Mouse (Mus musculus): Measurements from ENCODE around the gene Fmnl2. TPM values are rescaled to one million over a fixed set of nuclear protein-coding genes. Genes with fewer than 3 reads are reported as not detected.

Gene Fmnl2
- polyA plus RNA-seq, 1 experiment = 0.77 TPM

DNA sequence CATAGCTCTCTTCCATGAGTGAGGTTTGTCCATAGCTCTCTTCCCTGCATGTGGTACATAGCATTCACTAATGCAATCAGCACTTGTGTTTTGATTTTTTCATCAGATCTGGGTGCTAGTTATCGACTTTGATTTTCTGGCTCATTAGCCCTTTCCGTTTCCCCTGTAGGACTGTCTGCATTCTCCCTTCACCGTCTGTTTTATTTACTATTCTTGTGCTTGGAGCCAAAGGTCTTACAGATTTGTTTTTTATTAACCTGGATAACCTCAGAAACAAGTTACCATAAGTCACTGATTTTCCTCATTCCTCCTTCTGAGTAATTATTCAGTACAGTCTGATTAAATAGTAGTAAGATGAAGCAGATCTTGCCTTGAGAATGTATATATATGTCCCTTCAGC is 44.8 kb downstream of the Fmnl2 start:
- DNase-seq (ENCODE audit: low read depth, low spot score) = no peak

DNA sequence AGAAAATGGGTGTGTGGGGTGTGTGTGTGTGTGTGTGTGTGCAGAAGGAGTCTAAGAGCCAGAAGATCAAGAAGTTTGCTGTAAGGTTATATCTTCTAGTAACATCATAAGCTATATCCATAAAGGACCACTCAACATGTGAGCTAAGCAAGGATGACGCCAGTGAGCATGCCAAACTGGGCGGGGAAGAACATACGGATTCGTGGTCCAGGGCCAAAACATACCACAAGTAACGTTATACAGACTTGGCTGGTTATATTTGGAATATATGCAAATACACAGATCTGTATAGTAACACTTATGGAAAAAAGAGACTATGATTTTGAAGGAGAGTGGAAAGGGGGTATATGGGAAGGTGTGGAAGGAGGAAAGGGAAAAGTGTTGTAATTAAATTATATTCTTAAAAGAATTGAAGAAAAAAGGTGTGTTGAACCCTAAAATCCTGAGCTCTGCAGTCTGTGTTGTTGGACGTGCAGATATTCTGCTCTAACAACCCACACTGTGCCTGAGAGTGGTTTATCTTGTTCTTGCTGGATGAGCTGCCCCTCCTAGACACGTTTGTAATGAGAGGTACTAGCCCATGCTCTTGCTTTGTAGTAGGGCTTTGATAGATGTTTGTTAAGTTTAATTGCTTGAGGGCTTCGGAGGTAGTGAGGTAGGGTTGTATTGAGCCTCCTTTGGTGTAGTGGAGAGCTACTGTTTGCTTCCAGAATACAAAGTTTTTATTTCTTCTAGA is 45.7 kb downstream of the Fmnl2 start:
- DNase-seq (ENCODE audit: low read depth, low spot score) = no peak
- WGBS = 44% methylated on average over 8 of the region's 8 CpGs

More for the DNA sequence above, 44.8 kb downstream of the Fmnl2 start:
- WGBS = 48% methylated on average over 3 of the region's 3 CpGs

DNA sequence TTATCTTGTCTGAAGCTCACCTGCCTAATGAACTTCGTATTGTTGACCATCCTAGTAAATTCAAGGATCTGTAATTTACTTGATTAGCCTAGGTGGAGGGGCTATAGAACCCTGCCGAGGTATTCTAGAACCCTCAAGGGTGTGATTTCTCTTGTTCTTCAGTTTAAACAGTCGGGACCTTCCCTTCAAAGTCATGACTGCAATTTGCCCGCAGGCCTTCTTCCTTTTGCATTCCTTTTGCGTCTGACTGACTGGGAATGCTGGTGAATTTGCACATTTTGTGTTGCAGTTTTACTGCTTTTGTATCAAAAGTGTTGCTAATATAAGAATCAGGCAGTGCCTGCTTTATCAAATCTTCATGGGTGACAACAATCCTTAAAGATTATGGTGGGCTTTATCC is 46.9 kb downstream of the Fmnl2 start:
- WGBS = 65% methylated on average over 5 of the region's 5 CpGs
- no peak for DNase-seq (ENCODE audit: low read depth, low spot score)

DNA sequence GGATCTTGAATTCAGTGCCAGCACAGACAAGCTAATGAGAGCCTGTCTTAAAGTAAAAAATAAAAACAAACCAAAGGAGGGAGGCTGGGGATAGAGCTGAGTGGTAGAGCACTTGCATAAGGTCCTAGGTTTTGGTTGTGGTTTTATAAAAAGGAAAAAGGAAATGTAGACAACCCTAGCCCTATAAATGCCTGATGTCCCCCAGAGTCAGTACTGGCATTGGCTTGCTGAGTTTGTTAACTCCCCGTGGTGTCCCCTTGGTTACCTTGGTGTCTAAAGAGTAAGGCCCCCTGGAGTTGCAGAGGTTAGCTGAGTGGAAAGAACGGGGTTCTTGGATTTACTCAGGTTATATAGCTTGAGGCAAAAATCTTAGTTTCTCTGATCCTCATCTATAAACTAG is 55.7 kb downstream of the Fmnl2 start:
- WGBS = 68% methylated on average over 2 of the region's 2 CpGs
- DNase-seq (ENCODE audit: low read depth, low spot score) = no peak

DNA sequence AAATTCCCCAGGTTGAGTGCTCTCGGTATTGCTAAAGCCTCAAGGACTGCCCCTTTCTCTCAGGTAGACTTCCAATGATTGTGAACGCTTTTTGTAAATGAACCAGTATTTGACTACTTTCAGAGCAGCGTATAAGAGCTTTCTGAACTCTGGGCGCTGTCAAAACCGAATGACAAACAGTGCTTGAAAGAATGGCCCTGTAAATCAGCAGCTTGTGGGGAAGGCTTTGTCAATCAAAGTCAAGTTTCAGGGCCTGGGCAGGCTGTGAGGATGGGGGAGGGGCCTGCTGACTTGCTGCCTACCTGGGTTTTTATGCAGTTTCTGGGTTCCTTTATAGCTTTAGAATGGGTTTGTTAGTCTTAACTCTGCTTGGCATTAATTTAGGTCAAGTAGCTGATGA is 56.1 kb downstream of the Fmnl2 start:
- no peak for DNase-seq (ENCODE audit: low read depth, low spot score)
- 64% methylated on average over 5 of the region's 5 CpGs for WGBS

DNA sequence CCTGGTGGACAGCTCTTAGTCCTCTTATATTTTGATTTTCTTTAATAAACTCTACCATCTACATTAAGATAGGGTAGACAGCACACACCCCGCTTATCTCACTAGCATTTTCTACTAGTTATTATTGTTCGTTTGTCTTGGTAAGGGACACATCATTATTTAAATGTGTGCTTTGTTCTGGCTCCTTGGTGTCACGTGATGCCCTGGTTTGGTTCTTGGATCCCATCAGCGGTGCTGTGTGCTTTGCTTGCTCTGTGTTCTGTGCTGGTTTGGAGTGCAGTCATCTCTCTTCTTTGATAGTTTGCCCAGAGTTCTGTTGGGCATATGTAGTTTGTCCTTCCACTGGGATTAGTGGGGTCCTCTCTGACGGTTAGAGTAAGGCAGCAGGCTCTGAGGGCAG is 57.9 kb downstream of the Fmnl2 start:
- 84% methylated on average over 5 of the region's 5 CpGs for WGBS
- no peak for DNase-seq (ENCODE audit: low read depth, low spot score)

DNA sequence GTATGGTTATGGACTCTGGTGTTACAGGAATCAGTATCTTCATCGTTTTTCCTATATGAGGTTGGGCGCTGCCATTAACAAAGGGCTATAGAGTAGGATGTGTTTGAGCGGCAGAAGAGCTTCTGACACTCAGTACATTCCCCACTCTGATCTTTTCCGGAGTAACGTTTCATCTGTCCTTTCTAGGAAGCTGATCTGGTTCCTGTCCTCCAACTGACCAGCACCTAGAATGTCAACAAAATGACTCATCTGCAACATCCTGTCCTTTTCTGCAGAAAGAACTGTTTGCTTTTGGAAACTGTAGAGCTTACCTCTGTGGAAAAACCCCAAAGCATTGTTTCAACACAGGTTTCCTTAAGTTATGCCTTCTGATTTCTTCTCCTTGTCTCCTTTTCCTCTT is 60.4 kb downstream of the Fmnl2 start:
- DNase-seq (ENCODE audit: low read depth, low spot score) = no peak
- 59% methylated on average over 5 of the region's 5 CpGs for WGBS

DNA sequence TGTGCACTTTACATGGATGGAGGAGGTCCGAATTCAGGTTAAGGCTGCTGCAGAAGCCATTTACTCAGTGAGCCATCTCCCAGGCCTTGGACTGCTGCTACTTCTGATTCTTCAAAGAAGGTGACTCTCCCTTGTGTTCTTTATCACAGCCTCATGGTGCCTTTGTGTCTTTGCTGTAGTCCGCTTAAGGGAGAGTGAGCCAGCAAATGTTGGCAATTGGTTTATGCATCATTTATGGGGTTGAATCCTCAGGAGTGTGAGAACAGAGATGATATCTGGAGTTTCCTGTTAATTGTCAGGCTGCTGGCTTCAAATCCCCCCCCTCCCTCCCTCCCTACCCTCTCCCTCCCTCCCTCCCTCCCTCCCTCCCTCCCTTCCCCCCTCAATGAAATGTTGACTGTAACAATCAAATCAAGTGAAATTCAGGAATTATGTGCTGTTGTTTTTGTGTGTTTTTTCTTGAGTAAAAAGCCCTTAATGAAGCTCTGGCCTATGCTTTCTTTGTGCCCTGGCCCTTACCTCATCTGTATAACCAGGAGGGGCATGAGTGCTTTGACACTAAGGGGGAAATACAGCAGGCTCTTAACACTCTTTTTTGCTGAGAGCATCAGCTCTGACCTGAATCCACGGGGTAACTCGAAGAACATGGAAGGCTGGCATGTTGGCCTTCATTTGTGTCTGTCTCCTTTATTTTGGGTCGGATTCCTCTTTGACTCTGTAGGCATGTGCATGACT is 63.2 kb downstream of the Fmnl2 start:
- WGBS = 91% methylated on average over 5 of the region's 5 CpGs
- no peak for DNase-seq (ENCODE audit: low read depth, low spot score)

DNA sequence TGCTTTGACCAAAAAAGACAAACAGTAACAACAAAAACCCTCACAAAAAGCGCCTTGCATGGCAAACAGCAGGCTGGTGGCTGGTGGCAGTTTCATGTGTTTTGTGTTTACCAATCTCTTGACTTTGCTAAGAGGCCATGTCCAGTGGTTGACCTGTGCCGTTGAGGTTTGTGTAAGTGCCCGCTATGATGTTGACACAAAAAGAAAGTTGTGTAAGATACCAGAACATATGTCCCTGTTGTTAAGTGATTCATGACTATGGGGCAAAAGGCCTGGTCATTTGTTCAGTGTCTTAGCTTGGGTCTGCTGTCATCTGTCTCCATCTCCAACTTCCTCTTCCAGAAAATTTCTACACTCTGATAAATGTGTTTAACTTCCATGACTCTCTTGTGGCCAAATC is 67.4 kb downstream of the Fmnl2 start:
- DNase-seq (ENCODE audit: low read depth, low spot score) = no peak
- 72% methylated on average over 3 of the region's 3 CpGs for WGBS

DNA sequence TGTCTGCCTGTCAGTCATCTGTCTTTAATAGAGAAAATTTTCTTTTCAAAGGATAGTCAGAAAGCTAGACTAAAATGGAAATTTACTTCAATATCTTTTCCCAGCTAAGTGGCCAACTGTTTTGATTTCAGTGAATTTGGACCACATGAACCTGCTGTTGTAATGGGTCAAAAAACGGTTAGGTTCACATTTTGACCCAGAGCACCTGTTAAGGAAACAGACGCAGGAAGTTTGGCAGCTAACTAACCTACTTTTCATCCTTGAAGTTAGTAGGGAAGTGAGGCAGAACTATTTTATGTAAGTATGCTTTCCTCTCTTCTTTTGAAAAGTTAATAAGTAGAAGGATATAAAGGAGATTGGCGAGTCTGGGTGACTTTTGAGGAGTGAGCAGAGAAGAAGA is 69.7 kb downstream of the Fmnl2 start:
- DNase-seq (ENCODE audit: low read depth, low spot score) = no peak
- 19% methylated on average over 3 of the region's 3 CpGs for WGBS

DNA sequence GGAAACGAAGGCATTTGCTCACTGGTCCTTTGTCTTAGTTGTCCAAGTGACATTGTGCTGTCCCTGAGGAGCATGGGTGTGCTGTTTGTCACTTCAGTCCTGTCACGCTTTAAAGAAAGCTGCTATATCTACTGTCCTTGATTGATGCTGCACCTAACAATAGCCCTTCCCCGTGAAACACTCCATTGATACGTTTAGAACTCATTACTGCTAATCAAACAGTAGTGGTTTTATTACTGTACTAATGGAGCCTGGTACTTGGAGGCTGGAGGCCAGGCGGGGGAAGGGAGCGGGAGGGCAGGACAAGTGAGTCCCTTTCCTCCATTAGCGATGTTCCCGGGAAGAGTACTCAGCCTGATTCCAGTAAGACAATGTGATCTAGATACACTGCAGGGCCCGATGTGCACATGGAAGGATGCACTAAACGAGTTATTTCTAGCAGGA is 70.2 kb downstream of the Fmnl2 start:
- DNase-seq (ENCODE audit: low read depth, low spot score) = no peak
- WGBS = 56% methylated on average over 10 of the region's 10 CpGs

DNA sequence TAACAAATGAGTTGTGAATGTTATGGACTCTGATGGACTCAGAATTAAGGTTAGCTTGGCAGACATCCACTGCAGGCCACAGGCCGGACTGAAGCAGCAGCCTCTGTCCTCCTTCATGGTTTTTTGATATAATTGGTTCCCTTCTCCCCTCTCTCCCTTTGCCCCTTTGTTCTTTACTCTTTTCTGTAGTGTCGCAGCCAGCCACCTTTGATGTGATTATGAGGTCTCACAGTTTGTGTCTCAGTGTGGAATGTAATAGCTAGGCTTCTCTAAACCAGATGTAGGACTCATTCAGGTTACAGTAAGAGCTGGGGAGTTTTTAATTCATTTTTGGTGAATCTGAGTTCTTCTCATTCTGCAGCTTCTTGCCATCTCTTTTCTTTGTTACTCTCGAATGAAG is 70.7 kb downstream of the Fmnl2 start:
- no peak for DNase-seq (ENCODE audit: low read depth, low spot score)
- WGBS = 84% methylated on average over 3 of the region's 3 CpGs

DNA sequence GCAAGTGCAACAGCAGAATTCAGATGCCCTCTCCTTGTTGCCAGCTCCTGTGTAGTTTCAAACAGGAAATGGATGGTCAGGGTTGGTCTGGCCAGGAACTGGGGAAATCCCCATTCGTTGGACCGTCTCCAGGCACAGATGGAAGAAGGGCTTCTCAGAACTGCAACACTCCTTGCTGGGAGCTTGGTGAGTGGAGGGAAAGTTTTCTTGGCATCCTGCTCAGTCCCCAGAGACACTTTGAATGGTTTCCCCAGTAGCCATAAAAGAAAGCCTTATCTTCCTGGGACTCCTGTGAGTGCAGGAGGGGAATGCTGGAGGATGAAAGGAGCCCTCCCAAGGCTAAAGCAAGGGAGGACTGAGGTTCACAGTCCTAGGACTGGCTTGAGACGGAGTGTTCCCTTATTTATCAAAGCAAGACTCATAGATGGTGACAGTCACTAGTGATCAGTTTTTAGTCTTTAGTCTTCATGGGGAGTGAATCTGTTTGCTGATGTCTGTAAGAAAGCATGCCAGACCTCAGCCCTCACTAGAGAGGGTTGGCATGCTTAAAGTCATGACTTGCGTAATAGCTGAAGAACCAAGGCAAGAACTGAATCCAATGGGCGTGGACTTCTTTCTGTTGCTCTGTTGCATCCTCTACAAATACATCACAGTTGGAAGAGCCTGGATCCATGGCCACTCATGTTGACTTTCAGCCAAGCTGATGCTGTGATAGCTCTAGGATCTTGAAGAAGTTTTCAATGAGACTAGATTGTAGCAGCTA is 72.6 kb downstream of the Fmnl2 start:
- WGBS = 30% methylated on average over 5 of the region's 5 CpGs

DNA sequence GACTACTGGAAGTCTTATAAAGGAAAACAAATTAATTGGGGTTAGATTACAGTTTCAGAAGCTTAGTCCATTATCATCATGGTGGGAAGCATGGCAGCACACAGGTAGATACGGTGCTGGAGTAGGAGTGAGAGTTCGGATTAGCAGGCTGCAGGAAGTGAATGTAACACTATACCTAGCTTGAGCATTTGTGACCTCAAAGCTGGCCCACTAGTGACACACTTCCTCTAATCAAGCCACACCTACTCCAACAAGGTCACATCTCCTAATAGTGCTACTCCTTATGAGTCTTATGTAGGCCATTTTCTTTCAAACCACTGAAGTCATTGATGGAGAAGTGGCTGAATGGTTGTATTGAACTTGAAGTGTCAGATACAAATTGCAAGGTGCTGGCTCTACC is 73.7 kb downstream of the Fmnl2 start:
- 88% methylated on average over 2 of the region's 2 CpGs for WGBS
- DNase-seq (ENCODE audit: low read depth, low spot score) = no peak

More for the DNA sequence above, 72.6 kb downstream of the Fmnl2 start:
- DNase-seq (ENCODE audit: low read depth, low spot score) = peak; percentile 10

DNA sequence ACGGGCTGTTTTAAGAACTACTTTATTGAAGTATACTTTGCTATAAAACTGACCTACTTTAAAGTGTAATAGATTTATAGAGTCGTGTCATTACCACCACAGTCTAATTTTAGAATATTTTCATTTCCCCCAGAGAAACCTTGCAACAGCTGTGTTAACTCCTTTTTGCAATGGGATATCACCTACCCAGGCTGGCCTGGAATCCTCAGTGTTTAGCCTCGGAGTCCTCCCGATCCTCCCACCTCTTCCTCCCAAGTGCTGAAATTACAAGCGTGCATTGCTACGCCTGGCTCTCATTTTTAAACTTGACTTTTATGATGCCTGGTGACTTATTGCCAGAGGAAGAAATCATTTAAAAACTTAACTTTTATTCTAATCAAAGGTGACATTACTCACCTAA is 78.2 kb downstream of the Fmnl2 start:
- DNase-seq (ENCODE audit: low read depth, low spot score) = no peak
- 56% methylated on average over 6 of the region's 6 CpGs for WGBS

DNA sequence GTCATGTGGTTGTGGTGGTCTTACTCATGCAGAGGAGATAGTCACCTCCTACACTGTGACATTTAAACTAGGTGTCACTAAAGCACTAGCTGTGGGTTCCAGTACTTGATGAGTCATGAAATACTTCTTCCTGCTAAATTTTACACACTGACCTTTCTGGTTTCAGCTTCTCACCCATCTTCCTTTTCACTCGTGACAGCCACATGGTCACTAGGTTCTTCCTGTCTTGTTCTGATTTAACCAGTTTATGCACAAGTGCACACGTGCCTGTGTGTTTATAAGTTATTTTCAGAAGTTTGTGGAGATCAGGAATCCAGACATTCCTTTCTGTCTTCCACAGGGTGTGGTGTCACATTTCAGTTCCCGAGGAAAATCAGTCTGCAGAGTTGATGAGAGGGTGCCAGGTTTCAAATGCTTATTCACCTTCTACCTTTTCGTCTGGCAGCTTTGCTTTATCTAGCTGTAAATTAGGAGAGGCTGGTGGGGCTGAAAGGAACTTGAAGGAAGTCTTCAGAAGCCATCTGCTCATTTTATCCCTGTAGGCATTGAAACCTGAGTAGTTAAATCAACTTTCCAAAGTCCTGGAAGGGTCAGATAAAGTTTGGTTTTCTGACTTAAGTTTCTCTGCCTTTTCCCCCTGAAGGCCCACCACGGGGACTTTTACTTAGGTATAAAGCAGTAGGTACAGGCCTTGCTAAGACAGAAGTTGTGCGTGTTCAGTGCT is 80.9 kb downstream of the Fmnl2 start:
- WGBS = 30% methylated on average over 6 of the region's 6 CpGs
- DNase-seq (ENCODE audit: low read depth, low spot score) = no peak

DNA sequence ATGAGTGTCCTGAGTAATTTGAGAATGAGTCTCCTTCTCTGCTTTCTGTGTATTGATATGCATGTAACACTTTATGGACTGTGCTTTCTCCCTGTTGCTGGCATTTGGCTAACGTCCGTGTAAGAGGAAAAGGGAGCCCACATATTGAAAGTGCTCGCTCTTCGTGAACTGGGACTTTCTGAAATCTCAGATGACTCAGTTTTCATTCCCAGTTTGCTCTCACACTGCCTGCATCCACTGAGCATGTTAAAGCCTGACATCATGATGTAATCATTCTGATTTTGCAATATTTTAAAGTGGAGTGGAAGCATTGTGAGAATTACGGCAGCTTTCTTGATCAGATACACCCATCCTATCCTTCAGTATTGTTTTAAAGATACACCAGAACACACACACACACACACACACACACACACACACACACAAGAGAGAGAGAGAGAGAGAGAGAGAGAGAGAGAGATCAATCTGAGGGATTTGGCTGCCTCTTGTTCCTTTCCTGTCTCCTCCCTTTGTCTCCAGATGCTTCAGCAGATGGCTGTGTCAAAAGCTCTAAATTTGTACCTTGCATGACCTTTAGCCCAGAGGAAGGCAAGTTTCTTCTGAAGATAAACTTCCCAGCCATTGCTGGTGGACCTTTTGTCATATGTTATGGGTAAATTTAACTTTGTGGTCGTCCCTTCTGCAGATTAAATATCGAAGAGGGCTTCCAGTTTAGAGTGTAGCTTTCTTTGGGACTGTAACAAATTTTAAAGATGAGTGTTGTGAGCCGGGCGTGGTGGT is 86.2 kb downstream of the Fmnl2 start:
- 72% methylated on average over 9 of the region's 9 CpGs for WGBS
- DNase-seq (ENCODE audit: low read depth, low spot score) = no peak

DNA sequence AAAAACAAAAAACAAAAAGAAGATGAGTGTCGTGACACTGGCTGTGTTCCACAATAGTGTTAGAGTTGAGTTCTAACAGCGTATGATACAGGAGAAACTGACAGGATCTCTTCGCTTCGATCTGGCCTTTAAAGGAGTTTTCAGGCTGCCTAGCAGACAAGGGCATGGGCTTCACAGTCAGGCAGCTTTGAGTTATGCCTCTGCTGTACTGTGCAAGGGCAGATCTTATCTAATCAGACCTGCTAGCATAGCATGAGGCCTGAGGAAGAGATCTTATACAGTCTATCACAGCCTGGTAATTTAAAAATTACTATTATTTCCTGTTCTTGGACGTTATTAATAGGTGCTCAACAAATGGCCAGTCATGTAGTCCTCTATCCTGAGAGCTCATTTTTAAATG is 86.9 kb downstream of the Fmnl2 start:
- no peak for DNase-seq (ENCODE audit: low read depth, low spot score)
- WGBS = 89% methylated on average over 5 of the region's 5 CpGs

DNA sequence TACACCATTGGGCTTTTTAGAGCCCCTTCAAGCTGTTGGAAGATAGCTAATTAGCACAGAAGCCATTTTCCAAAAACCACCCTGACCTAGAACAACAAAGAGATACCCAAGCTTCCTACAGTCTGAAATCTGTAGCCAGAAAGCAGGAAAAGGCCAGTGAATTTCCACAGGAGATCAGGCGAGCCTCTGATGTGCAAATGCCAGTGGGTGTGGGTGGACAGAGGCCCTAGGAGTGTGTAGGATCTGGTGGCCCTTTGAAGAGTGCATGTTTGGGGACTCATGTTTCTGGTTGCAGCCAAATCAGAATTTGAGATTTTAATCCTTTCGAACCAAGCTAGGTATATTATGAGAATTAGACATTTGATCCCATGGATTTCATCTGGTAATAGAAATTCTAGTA is 88.4 kb downstream of the Fmnl2 start:
- no peak for DNase-seq (ENCODE audit: low read depth, low spot score)
- WGBS = 91% methylated on average over 2 of the region's 2 CpGs
